Comparison of ENCODE assay signal across 12 mouse cellular contexts in the genomic region with DNA sequence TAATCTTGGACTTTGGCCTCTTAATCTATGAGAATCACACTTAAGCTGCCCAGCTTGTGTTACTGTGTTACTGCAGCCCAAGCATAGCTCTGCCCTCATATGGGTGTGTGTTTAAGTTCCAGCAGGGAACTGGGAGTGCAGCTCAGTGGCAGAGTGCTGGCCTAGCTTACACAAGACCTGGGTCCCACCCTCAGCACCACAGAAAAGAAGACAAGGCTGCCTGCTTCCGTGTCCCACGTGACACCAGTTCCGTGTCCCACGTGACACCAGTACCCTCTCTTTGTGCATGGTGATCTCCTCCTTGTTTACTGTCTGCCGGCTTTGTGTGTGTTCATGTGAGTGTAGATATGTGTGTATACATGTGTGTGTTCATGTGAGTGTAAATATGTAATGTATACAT.
"Had no signal": no experiment of that assay in that cellular context is flagged by ENCODE, and none has a peak within 500 bp of the region (broad histone marks: within the 10 kb centered on the region; RNA-seq: fewer than 3 reads in every experiment).

No protein-coding gene starts in this region.

- DNase-seq: kidney, adult 2 months; kidney, postnatal 25 days; layer of hippocampus, adult 9-11 months; layer of hippocampus, postnatal 36 days; liver; lung, adult 2 months; lung, postnatal 14 days; thymus, adult 18-20 months; thymus, postnatal 36 days had no signal

- ATAC-seq: liver, embryonic 12.5 days; midbrain, embryonic 13.5 days; midbrain, embryonic 16.5 days had no signal
